Mouse (Mus musculus): ENCODE results near the gene Tgfbr1. TPM values are rescaled to one million over a fixed set of nuclear protein-coding genes. Genes with fewer than 3 reads are reported as not detected.

Gene Tgfbr1
- polyA plus RNA-seq, 1 experiment = 4.2 TPM

GRCm38 (mm10) chr4:47449586-47450522, 96.8 kb downstream of the Tgfbr1 start:
- WGBS = 33% methylated on average over 18 of the region's 18 CpGs
- DNase-seq (ENCODE audit: low read depth, low spot score) = no peak

Other genes starting within 250 kb of the Tgfbr1 start
- 23.3 and 30.1 TPM in 2 replicates for gene Col15a1, start 145.1 kb upstream of the Tgfbr1 start, polyA plus RNA-seq (2012; rRNA removed)
- gene Alg2, start 121.1 kb downstream of the Tgfbr1 start, polyA plus RNA-seq (2012; rRNA removed) = 12.6 and 15.7 TPM in 2 replicates
- gene Sec61b, start 121.4 kb downstream of the Tgfbr1 start, polyA plus RNA-seq (2012; rRNA removed) = 419 and 461 TPM in 2 replicates

Data from large intestine, adult 2 months (tissue).